Mouse (Mus musculus): Measurements from ENCODE around the gene Tstd1. TPM values are rescaled to one million over a fixed set of nuclear protein-coding genes. Genes with fewer than 3 reads are reported as not detected.
A peak's percentile ranks its signal among the peaks of the same experiment; 100 is the strongest.

Gene Tstd1
- total RNA-seq, 2 experiments from 2014 or later, result 1.6 TPM; not detected in 1

GRCm38 (mm10) chr1:171419291-171419882 lies 715 bp downstream of the Tstd1 start:
- no peak for DNase-seq

- DNase-seq, result no peak
Measured at GRCm38 (mm10) chr1:171419905-171420304, 1.2 kb downstream of the Tstd1 start.

GRCm38 (mm10) chr1:171422504-171423095 lies 3.9 kb downstream of the Tstd1 start:
- DNase-seq, result no peak

- DNase-seq, result no peak
Measured at GRCm38 (mm10) chr1:171424638-171425037, 6.0 kb downstream of the Tstd1 start.

- DNase-seq, result peak; percentile 42 to 48
Measured at GRCm38 (mm10) chr1:171425126-171425525, 6.5 kb downstream of the Tstd1 start.

- no peak for DNase-seq
Measured at GRCm38 (mm10) chr1:171432158-171432557, 13.5 kb downstream of the Tstd1 start.

GRCm38 (mm10) chr1:171435288-171435814 lies 16.7 kb downstream of the Tstd1 start:
- no peak for DNase-seq

- DNase-seq, result no peak
Measured at GRCm38 (mm10) chr1:171435974-171436373, 17.3 kb downstream of the Tstd1 start.

- peak; percentile 89 to 90 for DNase-seq
Measured at GRCm38 (mm10) chr1:171437264-171438013, 18.8 kb downstream of the Tstd1 start, which contains the start of gene F11r. F11r (plus strand) TSS chr1:171437535.

GRCm38 (mm10) chr1:171438014-171438670 lies 19.5 kb downstream of the Tstd1 start:
- DNase-seq, result peak; percentile 39 to 58

GRCm38 (mm10) chr1:171439072-171439471 lies 20.4 kb downstream of the Tstd1 start:
- DNase-seq, result no peak

GRCm38 (mm10) chr1:171440025-171440725 lies 21.5 kb downstream of the Tstd1 start:
- DNase-seq, result peak; percentile 77 to 89

- no peak for DNase-seq
Measured at GRCm38 (mm10) chr1:171441466-171442412, 23.1 kb downstream of the Tstd1 start.

GRCm38 (mm10) chr1:171442413-171442760 lies 23.7 kb downstream of the Tstd1 start:
- peak in 1 of 2 experiments; percentile 49 for DNase-seq

- DNase-seq, result no peak
Measured at GRCm38 (mm10) chr1:171445050-171445449, 26.4 kb downstream of the Tstd1 start.

- no peak for DNase-seq
Measured at GRCm38 (mm10) chr1:171446854-171447253, 28.2 kb downstream of the Tstd1 start.

- DNase-seq, result no peak
Measured at GRCm38 (mm10) chr1:171447692-171448091, 29.0 kb downstream of the Tstd1 start.

GRCm38 (mm10) chr1:171450062-171450461 lies 31.4 kb downstream of the Tstd1 start:
- no peak for DNase-seq

GRCm38 (mm10) chr1:171451001-171451400 lies 32.3 kb downstream of the Tstd1 start:
- no peak for DNase-seq

GRCm38 (mm10) chr1:171452522-171452921 lies 33.9 kb downstream of the Tstd1 start:
- no peak for DNase-seq

GRCm38 (mm10) chr1:171452923-171453322 lies 34.3 kb downstream of the Tstd1 start:
- peak; percentile 45 to 67 for DNase-seq
